Mouse (Mus musculus) small intestine, adult 2 months (tissue): ENCODE results near the gene Styk1. TPM values are rescaled to one million over a fixed set of nuclear protein-coding genes. Genes with fewer than 3 reads are reported as not detected.

ENCODE experiments used
- H3K27ac ChIP-seq: fragments of 200-500 bp; 2 replicates; pipeline ENCODE4 v1.5.1; 2012; ENCODE audit warnings: low read depth, low read length, control low read depth, inconsistent platforms; ENCODE audit not compliant: insufficient read depth
- H3K27me3 ChIP-seq: fragments of 200-500 bp; 2 replicates; pipeline ENCODE4 v1.6.1; 2012; ENCODE audit warnings: mild to moderate bottlenecking, moderate library complexity, low read length, inconsistent platforms; ENCODE audit not compliant: control insufficient read depth, insufficient read depth
- H3K36me3 ChIP-seq: fragments of 200-500 bp; 2 replicates; pipeline ENCODE4 v1.6.1; 2012; ENCODE audit warnings: mild to moderate bottlenecking, low read length, control low read depth, inconsistent platforms; ENCODE audit not compliant: control insufficient read depth, insufficient read depth
- H3K4me1 ChIP-seq: fragments of 200-500 bp; 2 replicates; pipeline ENCODE4 v1.6.1; 2012; ENCODE audit warnings: low read length, inconsistent platforms, mixed read lengths; ENCODE audit not compliant: control insufficient read depth, insufficient read depth, insufficient read length
- H3K4me3 ChIP-seq: fragments of 200-500 bp; 2 replicates; pipeline ENCODE4 v1.5.1; 2012; ENCODE audit warnings: low read depth, mild to moderate bottlenecking, control low read depth, inconsistent platforms, low read length, moderate library complexity
- CTCF ChIP-seq: fragments of 200-500 bp; IDR thresholded peaks from 2 replicates; pipeline ENCODE4 v1.5.1; 2012; ENCODE audit warnings: low read depth, mild to moderate bottlenecking, control low read depth, inconsistent platforms, low read length, moderate library complexity, mixed read lengths; ENCODE audit not compliant: insufficient replicate concordance, insufficient read length; ENCODE audit errors: extremely low read depth
- POLR2A ChIP-seq: fragments of 200-500 bp; IDR thresholded peaks from 2 replicates; pipeline ENCODE4 v1.6.1; 2012; ENCODE audit warnings: low read depth, mild to moderate bottlenecking, control low read depth, inconsistent platforms, low read length, moderate library complexity
- WGBS: fragments of 180-500 bp; shearing (Covaris S2); methylation state at CpG from one replicate; pipeline ENCODE4 v1.1.7; 2018; 5-methylcytosine and 5-hydroxymethylcytosine counted together
- polyA plus RNA-seq: library from polyadenylated mRNA; depleted of rRNA; stranded (reverse); fragments of >200 nt; gene quantifications from 2 replicates; pipeline ENCODE4 v1.2.3, GENCODE M21; 2012

The Styk1 gene
- polyA plus RNA-seq, 1 experiment = 33.0 TPM

GRCm38 (mm10) chr6:131347026-131347425 is 6.4 kb downstream of the Styk1 start:
- WGBS = 68% methylated on average over 2 of the region's 2 CpGs
- peaks cover 13% of the 10 kb centered on the region; the same call in 1 of the 2 replicates for H3K4me1 ChIP-seq

GRCm38 (mm10) chr6:131344346-131344745 is 9.1 kb downstream of the Styk1 start:
- peaks cover 13% of the 10 kb centered on the region; the same call in 1 of the 2 replicates for H3K4me1 ChIP-seq
- WGBS = 33% methylated on average over 7 of the region's 7 CpGs
- no peak for TF ChIP-seq CTCF
- no peak for TF ChIP-seq POLR2A
- H3K27me3 ChIP-seq = no peaks in the 10 kb centered on the region
- peaks cover 7% of the 10 kb centered on the region; the same call in 1 of the 2 replicates for H3K36me3 ChIP-seq
- peak overlapping the region; percentile 81 for H3K27ac ChIP-seq
- no peak overlapping the region for H3K4me3 ChIP-seq

More at GRCm38 (mm10) chr6:131347026-131347425, 6.4 kb downstream of the Styk1 start:
- no peak overlapping the region for H3K27ac ChIP-seq
- H3K36me3 ChIP-seq = peaks cover 6% of the 10 kb centered on the region; the same call in 1 of the 2 replicates
- TF ChIP-seq POLR2A (no peak), CTCF (no peak)
- no peak overlapping the region for H3K4me3 ChIP-seq
- no peaks in the 10 kb centered on the region for H3K27me3 ChIP-seq

- H3K4me1 ChIP-seq = peaks cover 17% of the 10 kb centered on the region; the same call in 1 of the 2 replicates
- peaks cover 7% of the 10 kb centered on the region; the same call in 1 of the 2 replicates for H3K36me3 ChIP-seq
- no peaks in the 10 kb centered on the region for H3K27me3 ChIP-seq
- WGBS = 22% methylated on average over 3 of the region's 3 CpGs
- peak overlapping the region; percentile 77 for H3K27ac ChIP-seq
- no peak overlapping the region for H3K4me3 ChIP-seq
- TF ChIP-seq POLR2A (no peak), CTCF (no peak)
These were observed 13.3 kb downstream of the Styk1 start for GRCm38 (mm10) chr6:131340082-131340481.

- 21% methylated on average over 3 of the region's 3 CpGs for WGBS
- H3K27ac ChIP-seq = peak overlapping the region; percentile 92
- TF ChIP-seq CTCF (no peak), POLR2A (no peak)
These were observed 14.1 kb downstream of the Styk1 start for GRCm38 (mm10) chr6:131339309-131339708.

GRCm38 (mm10) chr6:131338787-131339186 is 14.6 kb downstream of the Styk1 start:
- TF ChIP-seq POLR2A = no peak
- H3K27me3 ChIP-seq = no peaks in the 10 kb centered on the region
- peak overlapping the region; percentile 92 for H3K27ac ChIP-seq
- 34% methylated on average over 1 of the region's 1 CpGs for WGBS
- peaks cover 13% of the 10 kb centered on the region; the same call in 1 of the 2 replicates for H3K4me1 ChIP-seq
- H3K36me3 ChIP-seq = peaks cover 7% of the 10 kb centered on the region; the same call in 1 of the 2 replicates
- no peak overlapping the region for H3K4me3 ChIP-seq

More at GRCm38 (mm10) chr6:131339309-131339708, 14.1 kb downstream of the Styk1 start:
- H3K4me1 ChIP-seq = peaks cover 17% of the 10 kb centered on the region; the same call in 1 of the 2 replicates
- H3K4me3 ChIP-seq = no peak overlapping the region
- H3K27me3 ChIP-seq = no peaks in the 10 kb centered on the region
- peaks cover 7% of the 10 kb centered on the region; the same call in 1 of the 2 replicates for H3K36me3 ChIP-seq

GRCm38 (mm10) chr6:131327076-131327475 is 26.3 kb downstream of the Styk1 start:
- H3K4me3 ChIP-seq = no peak overlapping the region
- 36% methylated on average over 2 of the region's 2 CpGs for WGBS
- TF ChIP-seq CTCF = no peak
- TF ChIP-seq POLR2A = no peak
- no peaks in the 10 kb centered on the region for H3K27me3 ChIP-seq
- no peaks in the 10 kb centered on the region for H3K36me3 ChIP-seq
- peaks cover 11% of the 10 kb centered on the region; the same call in 1 of the 2 replicates for H3K4me1 ChIP-seq
- no peak overlapping the region for H3K27ac ChIP-seq

- TF ChIP-seq POLR2A = no peak
- TF ChIP-seq CTCF = no peak
- Histone ChIP-seq H3K27ac (peak overlapping the region; percentile 96), H3K27me3 (no peaks in the 10 kb centered on the region), H3K36me3 (peaks cover 18% of the 10 kb centered on the region), H3K4me1 (peaks cover 17% of the 10 kb centered on the region; the same call in 1 of the 2 replicates), H3K4me3 (no peak overlapping the region)
- WGBS = 17% methylated on average over 3 of the region's 3 CpGs
These were observed 31.4 kb downstream of the Styk1 start for GRCm38 (mm10) chr6:131321854-131322639.
